Mouse (Mus musculus) lung, postnatal 0 days (tissue): ENCODE results near the gene Nrxn3. TPM values are rescaled to one million over a fixed set of nuclear protein-coding genes. Genes with fewer than 3 reads are reported as not detected.

ENCODE experiments used
- ATAC-seq: fragments of 200-750 bp; cut with Nextera tagmentation; 2 replicates; pipeline ENCODE4 v1.8.0; 2017; ENCODE audit warnings: moderate library complexity
- DNase-seq: peaks from one replicate; pipeline ENCODE4 v3.0.0-alpha.2; 2016; ENCODE audit warnings: low spot score
- H3K27ac ChIP-seq: fragments of 300-500 bp; sonication (generic); 2 replicates; pipeline ENCODE4 v1.5.1; 2014; ENCODE audit warnings: antibody characterized with exemption, mild to moderate bottlenecking, low read length, mixed read lengths
- H3K27me3 ChIP-seq: fragments of 300-500 bp; sonication (generic); replicated peaks from 2 replicates; pipeline ENCODE4 v1.6.1; 2014; ENCODE audit warnings: low read length, mixed read lengths; ENCODE audit not compliant: insufficient read depth
- H3K36me3 ChIP-seq: fragments of 300-500 bp; sonication (generic); 2 replicates; pipeline ENCODE4 v1.6.1; 2014; ENCODE audit warnings: low read length, mixed read lengths; ENCODE audit not compliant: insufficient read depth
- H3K4me1 ChIP-seq: fragments of 300-500 bp; sonication (generic); 2 replicates; pipeline ENCODE4 v1.6.1; 2014; ENCODE audit warnings: antibody characterized with exemption, low read depth, low read length, mixed read lengths; ENCODE audit not compliant: insufficient read depth
- H3K4me2 ChIP-seq: fragments of 300-500 bp; sonication (generic); replicated peaks from 2 replicates; pipeline ENCODE4 v1.6.1; 2014; ENCODE audit warnings: low read depth, mild to moderate bottlenecking, low read length, moderate library complexity, mixed read lengths
- H3K4me3 ChIP-seq: fragments of 300-500 bp; sonication (generic); 2 replicates; pipeline ENCODE4 v1.5.1; 2014; ENCODE audit warnings: low read depth, low read length
- H3K9ac ChIP-seq: fragments of 300-500 bp; sonication (generic); replicated peaks from 2 replicates; pipeline ENCODE4 v1.6.1; 2014; ENCODE audit warnings: low read depth, mild to moderate bottlenecking
- H3K9me3 ChIP-seq: fragments of 300-500 bp; sonication (generic); 2 replicates; pipeline ENCODE4 v1.6.1; 2016; ENCODE audit warnings: low read length, mixed read lengths
- CTCF ChIP-seq: IDR thresholded peaks from 2 replicates; pipeline ENCODE4 v1.5.1; 2016; ENCODE audit warnings: antibody characterized with exemption, mild to moderate bottlenecking
- EP300 ChIP-seq: IDR thresholded peaks from 2 replicates; pipeline ENCODE4 v1.6.1; 2016; ENCODE audit warnings: antibody characterized with exemption, mild to moderate bottlenecking, control low read depth
- WGBS: fragments of 180-500 bp; shearing (Covaris S2); extraction: QIAGEN DNeasy Blood & Tissue Kit; methylation state at CpG from one replicate; pipeline ENCODE4 v1.1.7; 2014; 5-methylcytosine and 5-hydroxymethylcytosine counted together
- polyA plus RNA-seq: library from polyadenylated mRNA; unstranded; fragments of >200 nt; fragmentation: Nextera tagmentation; extraction: Ambion mirVana; gene quantifications from 2 replicates; pipeline ENCODE4 v1.2.1, GENCODE M21; 2015

The Nrxn3 gene
- polyA plus RNA-seq, 1 experiment from 2014 or later = 2.1 TPM

GRCm38 (mm10) chr12:89035984-89036618 lies 313.4 kb downstream of the Nrxn3 start:
- H3K27ac ChIP-seq = no peak overlapping the region
- no peak overlapping the region for H3K9ac ChIP-seq
- no peak overlapping the region for H3K4me3 ChIP-seq
- TF ChIP-seq CTCF (no peak), EP300 (no peak)
- 66% methylated on average over 4 of the region's 4 CpGs for WGBS
- no peak for ATAC-seq
- no peaks in the 10 kb centered on the region for H3K36me3 ChIP-seq
- H3K27me3 ChIP-seq = no peaks in the 10 kb centered on the region
- H3K4me2 ChIP-seq = no peak overlapping the region
- no peaks in the 10 kb centered on the region for H3K9me3 ChIP-seq
- DNase-seq = no peak
- no peaks in the 10 kb centered on the region for H3K4me1 ChIP-seq

GRCm38 (mm10) chr12:89040151-89040550 lies 317.5 kb downstream of the Nrxn3 start:
- ATAC-seq = no peak
- H3K4me3 ChIP-seq = no peak overlapping the region
- TF ChIP-seq CTCF = no peak
- TF ChIP-seq EP300 = no peak
- no peaks in the 10 kb centered on the region for H3K36me3 ChIP-seq
- H3K9ac ChIP-seq = no peak overlapping the region
- DNase-seq = no peak
- H3K4me1 ChIP-seq = no peaks in the 10 kb centered on the region
- no peaks in the 10 kb centered on the region for H3K27me3 ChIP-seq
- H3K4me2 ChIP-seq = no peak overlapping the region
- H3K9me3 ChIP-seq = no peaks in the 10 kb centered on the region
- H3K27ac ChIP-seq = no peak overlapping the region

- Histone ChIP-seq H3K36me3 (no peaks in the 10 kb centered on the region), H3K4me1 (no peaks in the 10 kb centered on the region), H3K4me3 (no peak overlapping the region), H3K9ac (no peak overlapping the region), H3K9me3 (no peaks in the 10 kb centered on the region), H3K4me2 (no peak overlapping the region), H3K27ac (no peak overlapping the region), H3K27me3 (no peaks in the 10 kb centered on the region)
- ATAC-seq = no peak
- 65% methylated on average over 2 of the region's 2 CpGs for whole genome bisulfite sequencing
- TF ChIP-seq CTCF (no peak), EP300 (no peak)
- DNase-seq = no peak
Observed at GRCm38 (mm10) chr12:89041429-89042107, 318.9 kb downstream of the Nrxn3 start.

GRCm38 (mm10) chr12:89049279-89049678 lies 326.6 kb downstream of the Nrxn3 start:
- TF ChIP-seq EP300 = no peak
- TF ChIP-seq CTCF = no peak
- 44% methylated on average over 3 of the region's 3 CpGs for WGBS

GRCm38 (mm10) chr12:89049686-89050085 lies 327.0 kb downstream of the Nrxn3 start:
- ATAC-seq (no peak), DNase-seq (no peak)
- no peaks in the 10 kb centered on the region for H3K27me3 ChIP-seq
- H3K9me3 ChIP-seq = no peaks in the 10 kb centered on the region
- no peak for TF ChIP-seq EP300
- TF ChIP-seq CTCF = no peak
- H3K27ac ChIP-seq = no peak overlapping the region
- no peak overlapping the region for H3K9ac ChIP-seq
- H3K4me3 ChIP-seq = no peak overlapping the region
- no peak overlapping the region for H3K4me2 ChIP-seq
- no peaks in the 10 kb centered on the region for H3K36me3 ChIP-seq
- H3K4me1 ChIP-seq = no peaks in the 10 kb centered on the region

More at GRCm38 (mm10) chr12:89049279-89049678, 326.6 kb downstream of the Nrxn3 start:
- DNase-seq (no peak), ATAC-seq (no peak)
- no peak overlapping the region for H3K4me3 ChIP-seq
- H3K27ac ChIP-seq = no peak overlapping the region
- H3K36me3 ChIP-seq = no peaks in the 10 kb centered on the region
- H3K4me1 ChIP-seq = no peaks in the 10 kb centered on the region
- H3K9ac ChIP-seq = no peak overlapping the region
- H3K27me3 ChIP-seq = no peaks in the 10 kb centered on the region
- no peak overlapping the region for H3K4me2 ChIP-seq
- H3K9me3 ChIP-seq = no peaks in the 10 kb centered on the region

GRCm38 (mm10) chr12:89072436-89072835 lies 349.8 kb downstream of the Nrxn3 start:
- H3K4me3 ChIP-seq = no peak overlapping the region
- no peak overlapping the region for H3K9ac ChIP-seq
- no peak for DNase-seq
- no peaks in the 10 kb centered on the region for H3K9me3 ChIP-seq
- H3K4me2 ChIP-seq = no peak overlapping the region
- no peak for ATAC-seq
- no peaks in the 10 kb centered on the region for H3K4me1 ChIP-seq
- no peaks in the 10 kb centered on the region for H3K36me3 ChIP-seq
- no peak for TF ChIP-seq EP300
- TF ChIP-seq CTCF = no peak
- no peaks in the 10 kb centered on the region for H3K27me3 ChIP-seq
- no peak overlapping the region for H3K27ac ChIP-seq
